Mouse (Mus musculus): ENCODE measurements around the gene Clrn3. TPM values are rescaled to one million over a fixed set of nuclear protein-coding genes. Genes with fewer than 3 reads are reported as not detected.
"Not testable (repeated sequence)": the region's sequence is repeated elsewhere in the genome, so short reads cannot be mapped to it uniquely, and the experiment has no call there.

Gene Clrn3
- polyA plus RNA-seq, 1 experiment = not detected

- TF ChIP-seq GATA1 (IDR thresholded peaks at IDR 0.05; ENCODE audit: low read length) (no peak), TAL1 (IDR thresholded peaks at IDR 0.05; ENCODE audit: low read length) (no peak)
- Histone ChIP-seq H3K36me3 (ENCODE audit: control insufficient read depth) (no peaks in the 10 kb centered on the region), H3K4me3 (replicated peaks) (no peak overlapping the region), H3K9me3 (ENCODE audit: control insufficient read depth, low read length) (no peaks in the 10 kb centered on the region), H3K4me1 (ENCODE audit: control insufficient read depth) (no peaks in the 10 kb centered on the region), H3K27me3 (ENCODE audit: control insufficient read depth) (no peaks in the 10 kb centered on the region)
Observed at GRCm38 (mm10) chr7:135524424-135524967, 4.0 kb downstream of the Clrn3 start.

GRCm38 (mm10) chr7:135523981-135524380 is 4.5 kb downstream of the Clrn3 start:
- Histone ChIP-seq H3K9me3 (ENCODE audit: control insufficient read depth, low read length) (no peaks in the 10 kb centered on the region), H3K27me3 (ENCODE audit: control insufficient read depth) (no peaks in the 10 kb centered on the region), H3K4me3 (replicated peaks) (no peak overlapping the region), H3K36me3 (ENCODE audit: control insufficient read depth) (no peaks in the 10 kb centered on the region), H3K4me1 (ENCODE audit: control insufficient read depth) (no peaks in the 10 kb centered on the region)
- TF ChIP-seq TAL1 (IDR thresholded peaks at IDR 0.05; ENCODE audit: low read length) = no peak
- TF ChIP-seq GATA1 (IDR thresholded peaks at IDR 0.05; ENCODE audit: low read length) = no peak

- no peaks in the 10 kb centered on the region for H3K36me3 ChIP-seq (ENCODE audit: control insufficient read depth)
- H3K9me3 ChIP-seq (ENCODE audit: control insufficient read depth, low read length) = no peaks in the 10 kb centered on the region
- H3K27me3 ChIP-seq (ENCODE audit: control insufficient read depth) = no peaks in the 10 kb centered on the region
- H3K4me1 ChIP-seq (ENCODE audit: control insufficient read depth) = no peaks in the 10 kb centered on the region
- TF ChIP-seq GATA1 (IDR thresholded peaks at IDR 0.05; ENCODE audit: low read length) (no peak), TAL1 (IDR thresholded peaks at IDR 0.05; ENCODE audit: low read length) (no peak)
- H3K4me3 ChIP-seq (replicated peaks) = no peak overlapping the region
Observed at GRCm38 (mm10) chr7:135521755-135522512, 6.5 kb downstream of the Clrn3 start.

GRCm38 (mm10) chr7:135520241-135520640 is 8.2 kb downstream of the Clrn3 start:
- Histone ChIP-seq H3K4me3 (replicated peaks) (no peak overlapping the region), H3K4me1 (ENCODE audit: control insufficient read depth) (no peaks in the 10 kb centered on the region), H3K9me3 (ENCODE audit: control insufficient read depth, low read length) (no peaks in the 10 kb centered on the region), H3K27me3 (ENCODE audit: control insufficient read depth) (no peaks in the 10 kb centered on the region), H3K36me3 (ENCODE audit: control insufficient read depth) (no peaks in the 10 kb centered on the region)
- TF ChIP-seq GATA1 (IDR thresholded peaks at IDR 0.05; ENCODE audit: low read length) (no peak), TAL1 (IDR thresholded peaks at IDR 0.05; ENCODE audit: low read length) (no peak)

GRCm38 (mm10) chr7:135517191-135517590 is 11.3 kb downstream of the Clrn3 start:
- H3K9me3 ChIP-seq (ENCODE audit: control insufficient read depth, low read length) = no peaks in the 10 kb centered on the region
- no peaks in the 10 kb centered on the region for H3K27me3 ChIP-seq (ENCODE audit: control insufficient read depth)
- TF ChIP-seq TAL1 (IDR thresholded peaks at IDR 0.05; ENCODE audit: low read length) (no peak), GATA1 (IDR thresholded peaks at IDR 0.05; ENCODE audit: low read length) (no peak)
- H3K4me3 ChIP-seq (replicated peaks) = no peak overlapping the region
- no peaks in the 10 kb centered on the region for H3K36me3 ChIP-seq (ENCODE audit: control insufficient read depth)
- no peaks in the 10 kb centered on the region for H3K4me1 ChIP-seq (ENCODE audit: control insufficient read depth)

- Histone ChIP-seq H3K4me3 (replicated peaks) (no peak overlapping the region), H3K4me1 (ENCODE audit: control insufficient read depth) (no peaks in the 10 kb centered on the region), H3K27me3 (ENCODE audit: control insufficient read depth) (no peaks in the 10 kb centered on the region), H3K9me3 (ENCODE audit: control insufficient read depth, low read length) (no peaks in the 10 kb centered on the region), H3K36me3 (ENCODE audit: control insufficient read depth) (no peaks in the 10 kb centered on the region)
- TF ChIP-seq TAL1 (IDR thresholded peaks at IDR 0.05; ENCODE audit: low read length) (no peak), GATA1 (IDR thresholded peaks at IDR 0.05; ENCODE audit: low read length) (no peak)
Observed at GRCm38 (mm10) chr7:135511723-135512122, 16.7 kb downstream of the Clrn3 start.

- TF ChIP-seq TAL1 (IDR thresholded peaks at IDR 0.05; ENCODE audit: low read length) (no peak), GATA1 (IDR thresholded peaks at IDR 0.05; ENCODE audit: low read length) (no peak)
- no peaks in the 10 kb centered on the region for H3K4me1 ChIP-seq (ENCODE audit: control insufficient read depth)
- H3K36me3 ChIP-seq (ENCODE audit: control insufficient read depth) = no peaks in the 10 kb centered on the region
- H3K27me3 ChIP-seq (ENCODE audit: control insufficient read depth) = no peaks in the 10 kb centered on the region
- H3K4me3 ChIP-seq (replicated peaks) = no peak overlapping the region
- H3K9me3 ChIP-seq (ENCODE audit: control insufficient read depth, low read length) = no peaks in the 10 kb centered on the region
Observed at GRCm38 (mm10) chr7:135510431-135510830, 18.0 kb downstream of the Clrn3 start.

GRCm38 (mm10) chr7:135509272-135509671 is 19.2 kb downstream of the Clrn3 start:
- TF ChIP-seq TAL1 (IDR thresholded peaks at IDR 0.05; ENCODE audit: low read length) = no peak
- TF ChIP-seq GATA1 (IDR thresholded peaks at IDR 0.05; ENCODE audit: low read length) = no peak
- Histone ChIP-seq H3K27me3 (ENCODE audit: control insufficient read depth) (no peaks in the 10 kb centered on the region), H3K9me3 (ENCODE audit: control insufficient read depth, low read length) (no peaks in the 10 kb centered on the region), H3K4me3 (replicated peaks) (no peak overlapping the region), H3K4me1 (ENCODE audit: control insufficient read depth) (no peaks in the 10 kb centered on the region), H3K36me3 (ENCODE audit: control insufficient read depth) (no peaks in the 10 kb centered on the region)

- Histone ChIP-seq H3K27me3 (ENCODE audit: control insufficient read depth) (no peaks in the 10 kb centered on the region), H3K4me1 (ENCODE audit: control insufficient read depth) (no peaks in the 10 kb centered on the region), H3K36me3 (ENCODE audit: control insufficient read depth) (no peaks in the 10 kb centered on the region), H3K4me3 (replicated peaks) (no peak overlapping the region), H3K9me3 (ENCODE audit: control insufficient read depth, low read length) (no peaks in the 10 kb centered on the region)
- TF ChIP-seq GATA1 (IDR thresholded peaks at IDR 0.05; ENCODE audit: low read length) (no peak), TAL1 (IDR thresholded peaks at IDR 0.05; ENCODE audit: low read length) (no peak)
Observed at GRCm38 (mm10) chr7:135508602-135509001, 19.9 kb downstream of the Clrn3 start.

GRCm38 (mm10) chr7:135506506-135506905 is 21.9 kb downstream of the Clrn3 start:
- not testable (repeated sequence) for H3K27me3 ChIP-seq (ENCODE audit: control insufficient read depth); H3K36me3 ChIP-seq (ENCODE audit: control insufficient read depth); H3K9me3 ChIP-seq (ENCODE audit: control insufficient read depth, low read length); H3K4me3 ChIP-seq (replicated peaks); H3K4me1 ChIP-seq (ENCODE audit: control insufficient read depth)
